Comparison of ENCODE assay signal across 22 mouse cellular contexts in genomic region chr10:8364182-8364581, GRCm38 (mm10).
"Had no signal": no experiment of that assay in that cellular context is flagged by ENCODE, and none has a peak within 500 bp of the region (broad histone marks: within the 10 kb centered on the region; RNA-seq: fewer than 3 reads in every experiment).

No protein-coding gene starts in this region.

- H3K9ac ChIP-seq: kidney, embryonic 15.5 days; limb, embryonic 13.5 days; liver, embryonic 12.5 days; liver, embryonic 15.5 days; lung, embryonic 15.5 days; midbrain, embryonic 12.5 days; neural tube, embryonic 13.5 days had no signal

- H3K36me3 ChIP-seq: kidney, embryonic 15.5 days; limb, embryonic 10.5 days; limb, embryonic 13.5 days; liver, embryonic 12.5 days; liver, embryonic 15.5 days; lung, embryonic 15.5 days; midbrain, embryonic 12.5 days; neural tube, embryonic 13.5 days had no signal

- H3K27ac ChIP-seq: kidney, embryonic 15.5 days; limb, embryonic 10.5 days; limb, embryonic 13.5 days; liver, embryonic 12.5 days; liver, embryonic 15.5 days; lung, embryonic 15.5 days; midbrain, embryonic 12.5 days; neural tube, embryonic 13.5 days had no signal

- H3K9me3 ChIP-seq: kidney, embryonic 15.5 days; limb, embryonic 10.5 days; limb, embryonic 13.5 days; liver, embryonic 12.5 days; liver, embryonic 15.5 days; lung, embryonic 15.5 days; megakaryocyte, embryonic 14.5 days; midbrain, embryonic 12.5 days; neural tube, embryonic 13.5 days had no signal

- H3K4me1 ChIP-seq: kidney, embryonic 15.5 days; limb, embryonic 10.5 days; limb, embryonic 13.5 days; liver, embryonic 12.5 days; liver, embryonic 15.5 days; lung, embryonic 15.5 days; megakaryocyte, embryonic 14.5 days had no signal

- ATAC-seq: liver, embryonic 12.5 days had no signal

- H3K4me3 ChIP-seq: kidney, embryonic 15.5 days; limb, embryonic 10.5 days; limb, embryonic 13.5 days; liver, embryonic 12.5 days; liver, embryonic 15.5 days; lung, embryonic 15.5 days; megakaryocyte, embryonic 14.5 days; midbrain, embryonic 12.5 days; myocyte; neural tube, embryonic 13.5 days had no signal

- H3K27me3 ChIP-seq: kidney, embryonic 15.5 days; limb, embryonic 13.5 days; liver, embryonic 12.5 days; liver, embryonic 15.5 days; lung, embryonic 15.5 days; megakaryocyte, embryonic 14.5 days; neural tube, embryonic 13.5 days had no signal

- DNase-seq: kidney, adult 11 months; kidney, adult 8-10 months; kidney, postnatal 14 days; kidney, postnatal 4 days; liver; lung, adult 18-20 months; lung, postnatal 10 days; lung, postnatal 36 days; retina, postnatal 1 day; right cerebral cortex, postnatal 25 days; thymus, adult 18-20 months; thymus, postnatal 36 days had no signal

- H3K4me2 ChIP-seq: kidney, embryonic 15.5 days; limb, embryonic 13.5 days; liver, embryonic 12.5 days; liver, embryonic 15.5 days; lung, embryonic 15.5 days; midbrain, embryonic 12.5 days; neural tube, embryonic 13.5 days had no signal
